Mouse (Mus musculus) kidney, postnatal 25 days (tissue): ENCODE measurements around the gene Pdxp.

ENCODE experiments used
- DNase-seq, 2 experiments: peaks; one replicate each; pipeline ENCODE4 v3.0.0; 2021; ENCODE audit warnings: mixed read lengths in 2 of 2

Pdxp gene

DNA sequence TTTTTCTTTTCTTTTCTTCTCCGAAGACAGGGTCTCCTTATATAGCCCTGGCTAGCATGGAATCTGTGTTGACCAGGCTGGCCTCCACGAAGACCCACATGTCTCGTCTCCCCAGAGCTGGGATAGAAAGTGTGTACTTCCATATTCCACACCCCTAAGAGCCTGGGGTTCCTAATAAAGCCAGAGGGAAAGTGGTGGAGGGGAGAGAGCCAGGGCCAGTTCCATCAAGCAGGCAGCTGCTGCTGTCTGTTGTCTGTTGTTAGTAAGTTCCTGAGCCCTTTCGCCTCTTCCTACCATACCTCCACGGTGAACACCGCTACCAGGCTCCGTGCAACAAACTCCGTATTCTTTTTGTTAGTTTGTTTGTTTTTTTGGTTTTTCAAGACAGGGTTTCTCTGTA is 14.8 kb downstream of the Pdxp start:
- DNase-seq, result no peak

DNA sequence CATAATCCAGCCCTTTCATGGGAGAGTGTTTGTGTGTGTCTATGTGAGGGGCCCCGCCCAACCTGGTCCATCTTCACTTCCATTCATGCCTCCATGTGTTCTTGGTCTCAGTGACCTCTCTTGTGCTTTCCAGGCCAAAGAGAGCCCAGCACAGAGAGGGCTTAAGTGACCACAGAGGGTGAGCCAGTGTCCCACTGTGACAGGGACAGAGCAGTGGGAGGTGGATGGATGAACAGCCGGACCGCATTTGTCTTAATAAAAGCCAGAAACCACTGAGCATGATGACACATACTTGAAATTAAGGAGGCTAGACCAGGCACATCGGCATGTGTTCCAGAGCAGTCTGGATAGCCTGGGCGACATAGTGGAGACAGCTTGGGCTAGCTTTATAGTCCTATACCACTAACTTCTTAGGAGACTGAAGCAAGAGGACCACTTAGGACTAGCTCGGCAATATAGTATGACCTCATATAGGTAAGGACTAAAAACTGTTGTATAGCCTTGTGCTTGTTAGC is 16.5 kb downstream of the Pdxp start:
- DNase-seq, result no peak

DNA sequence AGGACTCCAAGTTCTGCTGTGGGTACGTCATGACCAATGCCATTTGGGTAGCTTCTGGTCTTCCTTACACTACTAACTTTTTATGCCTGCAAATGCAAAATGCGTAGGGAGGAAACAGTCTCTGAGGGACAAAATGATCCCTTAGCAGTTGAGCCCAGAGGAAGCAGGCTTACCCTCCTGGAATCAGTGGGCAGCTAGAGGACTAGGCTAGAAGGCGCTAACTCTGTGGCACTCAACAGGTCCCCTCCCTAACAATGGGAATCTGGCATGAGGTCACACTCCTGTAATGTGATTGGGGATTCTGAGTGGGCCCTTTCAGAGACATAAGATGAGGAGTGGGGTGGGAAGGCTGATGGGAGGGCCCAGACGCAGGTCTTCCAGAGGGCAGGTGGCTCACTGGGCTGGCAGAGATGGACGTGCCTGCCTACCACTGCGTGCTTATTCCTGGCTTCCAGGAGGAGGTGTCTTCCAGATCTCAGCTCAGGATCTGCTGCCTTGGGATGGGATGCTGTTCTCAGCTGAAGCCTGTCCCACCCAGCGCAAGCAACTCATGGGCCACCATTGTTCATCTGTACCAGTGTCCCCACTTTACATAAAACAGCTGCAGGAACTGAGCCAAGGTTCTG is 17.2 kb downstream of the Pdxp start:
- DNase-seq, result no peak

DNA sequence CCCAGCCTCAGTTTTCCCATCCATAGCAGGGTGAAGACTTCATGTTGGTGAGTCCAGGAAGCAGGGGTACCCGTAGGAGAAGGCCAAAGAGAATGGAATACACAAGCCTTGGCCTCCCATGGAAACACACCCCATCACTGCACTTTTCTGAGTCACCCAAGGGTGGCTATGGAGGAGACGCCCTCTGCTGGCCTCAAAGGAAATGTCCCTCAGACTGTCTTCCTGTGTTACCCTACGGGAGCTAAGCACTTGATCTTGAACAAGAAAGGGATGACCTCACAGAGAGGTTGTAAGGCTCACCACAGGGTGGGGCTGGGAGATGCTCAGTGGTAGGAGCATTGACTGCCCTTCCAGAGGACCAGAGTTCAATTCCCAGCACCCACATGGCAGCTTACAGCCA is 17.9 kb downstream of the Pdxp start:
- DNase-seq, result peak; percentile 66

DNA sequence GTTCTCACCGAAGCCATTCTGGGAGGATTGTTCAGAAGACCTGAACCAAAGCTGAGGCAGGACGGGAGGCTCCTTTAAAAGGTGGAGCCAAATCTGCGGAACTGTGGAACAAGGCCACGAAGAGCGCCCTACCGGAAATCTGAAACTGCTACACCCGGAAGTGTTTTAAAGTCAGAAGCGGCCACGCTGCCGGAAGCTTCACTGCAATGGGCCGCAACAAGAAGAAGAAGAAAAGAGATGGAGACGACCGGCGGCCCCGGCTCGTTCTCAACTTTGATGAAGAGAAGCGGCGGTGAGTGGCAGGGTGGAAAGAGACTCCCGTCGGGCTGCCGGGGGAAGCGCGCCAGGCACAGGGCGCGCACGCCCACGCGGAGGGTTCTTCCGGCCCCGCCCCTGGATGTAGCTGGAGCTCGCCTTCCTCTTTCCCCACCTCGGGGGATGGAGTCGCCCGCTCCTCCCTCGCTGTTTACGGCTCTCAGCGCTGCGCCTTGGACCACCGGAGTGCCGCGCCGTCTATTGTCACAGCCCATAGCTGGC is 21.1 kb downstream of the Pdxp start, which contains the start of gene Nol12:
TSS of gene Nol12 (plus strand) at position 150 of the 537 bp plus-strand sequence.
- DNase-seq, result peak; percentile 88 to 89

DNA sequence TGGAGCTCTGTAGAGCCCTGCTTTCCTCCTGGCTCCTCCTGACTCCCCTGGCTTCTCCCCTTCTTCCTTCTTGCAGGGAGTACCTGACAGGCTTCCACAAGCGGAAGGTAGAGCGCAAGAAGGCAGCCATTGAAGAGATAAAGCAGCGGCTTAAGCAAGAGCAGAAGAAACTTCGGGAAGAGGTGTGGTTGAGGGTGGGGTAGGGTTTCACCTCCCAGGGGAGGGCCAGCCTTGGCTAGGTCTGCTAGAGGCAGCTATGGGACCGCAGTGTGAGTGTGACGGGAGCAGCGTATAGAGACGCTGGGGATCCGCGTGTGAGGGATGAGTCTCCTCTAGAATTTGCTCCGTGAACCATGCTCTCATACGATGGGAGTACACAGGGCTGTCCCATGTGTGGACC is 22.7 kb downstream of the Pdxp start:
- DNase-seq, result no peak

DNA sequence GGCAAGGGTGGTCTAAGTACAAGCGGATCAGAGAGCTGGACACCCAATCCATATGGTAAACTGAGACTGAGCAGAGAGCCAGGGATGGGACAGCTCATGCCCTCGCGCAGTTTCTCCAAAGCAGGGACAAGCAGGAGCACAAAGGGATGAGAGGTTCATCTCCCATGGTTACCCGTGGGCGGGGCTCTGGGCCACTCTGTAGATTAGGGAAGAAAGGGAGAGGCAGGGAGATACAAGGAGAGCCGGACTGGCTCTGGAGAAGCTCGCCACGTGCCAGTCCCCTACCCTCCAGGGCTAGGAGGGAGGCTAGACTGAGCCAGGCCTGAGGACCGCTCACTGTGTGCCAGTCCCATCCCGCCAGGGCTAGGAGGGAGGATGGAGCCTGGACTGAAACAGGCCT is 23.6 kb downstream of the Pdxp start:
- DNase-seq, result no peak

DNA sequence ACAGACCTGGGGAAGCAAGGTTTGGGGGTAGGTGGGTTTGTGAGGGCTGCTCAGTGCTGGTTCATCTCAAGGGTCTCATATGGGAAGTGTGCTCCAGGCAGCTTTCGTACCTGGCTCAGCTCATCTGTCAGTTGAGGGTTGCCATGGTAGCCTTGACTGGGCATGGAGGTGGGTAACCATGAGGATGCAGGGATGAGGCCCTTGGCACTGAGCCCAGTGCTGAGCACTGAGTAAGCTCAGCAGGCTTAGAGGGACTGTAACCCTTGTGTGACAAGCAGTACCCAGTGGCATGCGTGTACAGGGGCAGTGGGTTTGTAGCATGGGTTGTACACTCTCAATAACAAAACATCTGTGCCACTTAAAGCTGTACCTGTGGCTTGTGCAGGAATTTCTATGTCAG is 24.2 kb downstream of the Pdxp start:
- DNase-seq, result no peak

DNA sequence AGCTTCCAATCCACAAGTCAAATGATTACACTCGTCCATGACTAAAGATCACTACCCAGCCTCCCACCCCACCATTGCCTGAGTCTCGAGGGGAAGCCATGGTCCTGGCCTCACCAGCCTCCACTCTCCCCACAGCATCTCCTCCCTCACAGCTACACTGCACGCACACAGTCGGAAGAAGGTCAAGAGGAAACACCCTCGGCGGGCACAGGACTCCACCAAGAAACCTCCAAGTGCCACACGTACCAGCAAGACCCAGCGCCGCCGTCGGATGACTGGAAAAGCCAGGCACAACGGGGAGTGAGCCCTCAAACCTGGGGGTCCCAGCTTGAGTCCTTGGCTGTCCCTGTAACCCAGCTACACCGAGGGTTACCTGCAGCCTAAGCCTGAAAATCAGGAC is 26.6 kb downstream of the Pdxp start:
- no peak for DNase-seq

DNA sequence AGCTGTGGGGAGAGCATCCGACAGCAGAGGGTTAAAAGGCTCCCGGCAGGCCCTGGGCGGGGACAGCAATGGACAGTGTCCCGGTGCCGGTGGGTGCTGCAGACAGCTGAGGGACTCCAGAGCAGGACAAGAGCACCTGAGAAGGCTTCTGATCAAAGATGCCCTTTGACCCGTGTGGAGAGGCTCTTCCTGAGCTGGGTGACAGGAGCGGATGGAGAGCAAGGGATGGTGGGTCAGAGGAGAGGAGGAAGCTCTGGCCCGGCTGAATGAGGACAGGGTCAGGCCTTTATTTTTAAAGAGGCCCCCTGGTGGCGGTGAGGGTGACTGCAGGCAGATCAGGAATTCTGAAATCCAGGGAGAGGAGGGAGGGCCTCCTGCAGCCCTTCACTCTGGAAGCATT is 28.9 kb downstream of the Pdxp start:
- peak; percentile 84 to 87 for DNase-seq

DNA sequence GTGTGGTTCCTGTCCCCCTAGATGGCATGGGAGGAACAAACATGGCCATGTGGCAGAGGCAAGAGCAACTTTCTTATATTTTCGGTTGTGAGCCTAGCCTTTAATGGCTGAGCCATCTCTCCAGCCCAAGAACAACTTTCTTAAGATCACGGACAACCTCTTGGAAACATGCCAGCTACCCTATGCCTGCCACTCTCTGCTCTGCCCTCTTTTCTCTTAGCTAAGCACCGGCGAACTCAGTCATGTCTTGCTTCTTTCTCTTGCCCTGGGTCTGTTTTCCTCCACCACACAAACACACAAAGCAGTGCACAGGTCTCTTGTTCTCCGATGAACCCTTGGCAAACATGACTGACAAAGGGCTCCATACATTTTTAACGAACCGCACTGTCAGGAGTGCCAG is 32.5 kb downstream of the Pdxp start:
- DNase-seq, result no peak

DNA sequence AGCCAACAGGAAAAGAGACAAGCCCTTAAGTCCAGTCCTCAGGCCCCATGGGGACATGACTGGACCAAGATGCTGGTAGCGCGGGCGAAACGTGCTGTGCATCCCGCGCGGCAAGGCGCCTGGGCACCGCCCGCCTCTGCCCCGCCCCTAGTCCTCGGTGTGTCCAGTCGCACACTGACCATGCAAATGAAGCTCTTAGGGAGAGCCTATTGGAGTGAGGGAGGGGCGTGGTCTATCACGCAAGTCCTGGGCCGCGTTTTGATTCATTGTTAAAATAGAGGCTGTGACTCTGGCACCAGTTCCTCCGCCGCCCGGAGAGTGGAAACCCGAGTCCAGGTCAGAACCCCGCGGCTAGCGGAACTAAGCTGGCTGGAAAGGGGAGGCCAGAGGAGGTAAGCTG is 33.9 kb downstream of the Pdxp start, which contains the start of gene Triobp:
TSS of gene Triobp (plus strand) at position 68 of the 400 bp plus-strand sequence.
- DNase-seq, result peak; percentile 91 to 95

DNA sequence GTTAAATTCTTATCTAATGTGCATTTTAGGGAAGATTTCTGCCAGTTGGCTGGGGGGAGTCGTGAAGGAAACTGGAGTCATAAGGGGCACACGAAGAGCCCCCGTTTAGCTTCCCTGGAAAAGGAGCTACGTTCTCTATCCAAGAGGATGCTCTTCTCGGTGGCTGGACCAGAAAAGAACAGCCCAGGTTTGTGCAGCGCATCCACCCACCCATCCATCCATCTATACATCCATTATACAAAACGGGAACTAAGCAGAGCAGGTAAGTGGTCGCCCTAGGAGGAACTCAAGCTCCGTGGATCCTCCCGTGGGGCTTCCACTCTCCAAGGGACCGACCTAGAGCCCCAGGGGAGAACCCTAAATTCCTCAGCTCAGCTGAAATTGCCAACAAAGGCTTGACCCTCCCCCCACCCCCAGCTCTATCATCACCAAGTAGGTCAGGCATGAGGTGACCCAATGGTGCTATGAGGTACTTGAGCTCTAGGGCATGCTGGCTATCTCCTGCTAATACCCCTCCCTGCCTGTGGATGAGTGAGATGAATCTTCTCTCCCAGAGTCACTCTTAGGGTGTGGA is 34.5 kb downstream of the Pdxp start:
- DNase-seq, result no peak

DNA sequence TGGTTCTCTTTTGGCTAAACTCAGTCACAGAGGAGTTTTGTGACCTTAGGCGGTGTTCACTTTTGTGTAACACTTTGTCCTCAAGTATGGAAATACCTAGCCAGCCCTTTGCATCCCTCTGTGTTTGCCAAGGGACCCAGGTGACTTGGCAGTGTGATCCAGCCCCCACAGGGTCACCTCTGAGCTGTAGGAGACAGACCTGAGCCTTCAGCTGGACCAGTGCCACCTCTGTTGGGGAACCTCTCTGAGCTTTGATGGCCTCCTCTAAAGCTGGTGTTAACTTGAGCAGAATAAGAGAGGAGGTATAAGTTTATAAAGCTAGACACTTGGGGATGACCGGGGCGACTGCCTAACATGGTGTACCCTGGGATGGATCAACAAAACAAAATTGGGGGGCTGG is 35.2 kb downstream of the Pdxp start:
- no peak for DNase-seq

DNA sequence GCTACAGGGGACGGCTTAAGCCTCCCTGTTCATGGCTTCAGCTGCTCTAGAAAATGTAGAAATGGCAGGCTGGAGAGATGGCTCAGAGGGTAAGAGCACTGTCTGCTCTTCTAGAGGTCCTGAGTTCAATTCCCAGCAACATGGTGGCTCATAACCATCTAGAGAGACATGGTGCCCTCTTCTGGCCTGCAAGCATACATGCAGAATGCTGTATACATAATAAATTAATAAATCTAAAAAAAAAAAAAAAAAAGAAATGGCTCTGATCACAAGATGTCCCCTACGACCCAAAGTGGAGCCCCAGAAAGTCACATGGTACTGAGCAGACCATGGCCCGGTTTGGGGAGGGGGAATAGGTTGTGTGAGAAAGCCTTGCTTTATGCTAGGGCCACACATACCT is 41.9 kb downstream of the Pdxp start:
- DNase-seq, result no peak

DNA sequence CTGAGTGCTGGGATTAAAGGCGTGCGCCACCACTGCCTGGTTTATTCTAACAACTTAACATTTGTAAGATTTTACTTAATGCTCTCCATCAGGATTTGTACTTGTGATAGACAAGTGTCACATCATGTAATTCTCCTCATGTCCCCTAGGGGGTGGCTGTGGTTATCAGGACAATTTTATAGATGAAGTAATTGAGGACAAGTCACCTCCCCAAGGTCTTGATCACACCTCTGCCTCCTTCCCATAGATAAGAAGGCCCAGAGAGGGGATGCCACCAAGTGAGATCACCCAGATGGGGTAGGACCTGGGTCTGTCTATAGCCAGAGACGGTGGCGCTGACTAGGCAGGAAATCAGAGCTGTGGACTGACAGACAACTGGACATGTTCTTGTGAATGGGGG is 42.6 kb downstream of the Pdxp start:
- peak in 1 of 2 experiments; percentile 36 for DNase-seq

DNA sequence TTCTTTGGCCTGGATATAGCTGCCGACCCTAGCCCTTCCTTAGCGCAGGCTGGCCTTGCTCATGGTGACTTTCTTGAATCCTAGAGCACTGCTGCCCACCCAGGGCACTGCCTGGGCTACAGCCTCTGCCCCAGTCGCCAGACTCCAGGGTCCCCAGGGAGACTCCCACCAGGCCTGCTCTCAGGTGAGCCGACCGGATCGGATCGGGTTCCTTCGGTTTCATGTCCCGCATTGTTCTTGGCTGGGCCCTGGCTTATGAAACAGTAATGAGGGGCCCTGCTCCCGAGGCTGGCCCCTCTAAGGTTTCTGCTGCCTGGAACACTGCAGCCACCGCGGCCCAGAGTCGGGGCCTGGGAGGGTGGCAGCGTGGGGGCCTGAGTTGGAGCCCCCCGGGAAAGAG is 43.3 kb downstream of the Pdxp start:
- no peak for DNase-seq

DNA sequence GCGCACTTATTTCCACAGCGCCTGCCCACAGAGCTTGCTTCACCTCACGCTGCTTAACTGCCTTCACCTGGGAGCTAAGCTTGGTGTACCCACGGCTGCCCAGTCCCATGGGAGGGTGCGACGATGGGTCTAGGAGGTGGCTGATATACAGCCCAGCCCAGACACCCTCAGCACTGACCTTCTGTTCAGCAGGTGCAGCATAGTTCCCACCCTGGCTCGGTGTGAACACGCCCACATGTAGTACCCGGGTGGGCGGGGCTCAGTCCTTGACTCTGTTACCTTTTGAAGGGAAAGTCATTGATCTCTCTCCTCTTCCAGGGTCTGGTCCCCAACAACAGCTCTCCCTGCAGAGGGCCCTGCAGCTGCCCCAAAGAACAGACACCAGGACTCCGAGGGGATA is 45.8 kb downstream of the Pdxp start:
- no peak for DNase-seq

DNA sequence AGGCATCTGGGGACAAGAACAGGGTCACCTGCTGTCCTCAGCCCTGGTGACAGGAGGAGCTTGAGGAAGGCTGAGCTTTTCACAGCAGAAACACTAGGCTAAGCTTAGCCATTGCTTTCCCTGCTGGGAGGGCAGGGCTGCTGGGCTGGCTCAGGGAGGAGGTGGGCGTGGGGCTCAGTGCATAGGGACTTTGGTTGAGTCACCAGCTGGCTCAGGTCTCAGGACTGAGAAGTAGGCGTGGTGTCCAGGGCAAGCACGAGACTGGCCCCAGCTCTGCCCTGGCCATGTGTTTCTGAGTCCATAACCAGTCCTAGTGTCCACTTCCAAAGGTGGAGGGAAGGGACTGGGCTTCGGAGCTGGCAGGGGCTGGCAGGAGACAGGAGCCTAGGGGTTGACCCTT is 46.4 kb downstream of the Pdxp start:
- DNase-seq, result no peak

DNA sequence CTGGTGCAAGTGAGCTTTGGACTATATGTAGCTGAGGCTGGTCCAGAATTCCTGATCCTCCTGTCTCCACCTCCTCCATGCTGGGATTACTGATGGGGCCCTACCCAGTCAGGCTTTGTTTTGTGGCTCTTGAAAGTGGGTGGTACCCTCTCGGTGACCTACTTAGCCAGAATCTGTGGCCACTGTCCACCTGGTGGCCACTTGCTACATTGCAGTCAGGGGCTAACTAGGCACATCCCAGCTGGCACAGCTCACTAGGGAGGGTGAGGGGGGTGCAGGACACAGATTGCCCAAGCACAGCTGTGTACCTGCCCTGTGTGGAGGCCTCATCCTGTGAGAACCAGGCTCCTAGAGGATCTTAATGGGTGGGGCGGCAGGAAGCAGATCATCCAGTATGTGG is 49.2 kb downstream of the Pdxp start:
- peak; percentile 80 for DNase-seq
